Comparison of ENCODE assay signal across 17 mouse cellular contexts in genomic region chr19:22272916-22273315, GRCm38 (mm10).
DNase-seq lines count a peak whose midpoint lies in the region; ATAC-seq and TF ChIP-seq lines count a peak whose summit lies in the region.
"Had no signal": no experiment of that assay in that cellular context is flagged by ENCODE, and none has a peak within 500 bp of the region (broad histone marks: within the 10 kb centered on the region; RNA-seq: fewer than 3 reads in every experiment).

No protein-coding gene starts in this region.

- H3K36me3 ChIP-seq in forebrain, postnatal 0 days (ENCODE audit: insufficient read depth): no peaks in the 10 kb centered on the region
- H3K36me3 ChIP-seq in forebrain, embryonic 16.5 days (ENCODE audit: control insufficient read depth, insufficient read depth): no peaks in the 10 kb centered on the region
- no peaks in the 10 kb centered on the region for H3K36me3 ChIP-seq in heart, adult 2 months (ENCODE audit: control insufficient read depth, insufficient read depth, low read length)
- no peaks in the 10 kb centered on the region for H3K36me3 ChIP-seq in limb, embryonic 14.5 days (ENCODE audit: control insufficient read depth, insufficient read depth, low read length)
- H3K36me3 ChIP-seq: heart, embryonic 13.5 days; intestine, embryonic 15.5 days; liver, embryonic 12.5 days; midbrain, embryonic 12.5 days; neural tube, embryonic 13.5 days had no signal

- no peaks in the 10 kb centered on the region for H3K4me1 ChIP-seq in forebrain, postnatal 0 days (ENCODE audit: insufficient read depth)
- no peaks in the 10 kb centered on the region; the same call in 1 of the 2 replicates for H3K4me1 ChIP-seq in forebrain, embryonic 16.5 days (replicated peaks; ENCODE audit: control insufficient read depth, insufficient read depth, low read length)
- H3K4me1 ChIP-seq in heart, adult 2 months (ENCODE audit: control insufficient read depth, insufficient read depth, low read length): no peaks in the 10 kb centered on the region
- H3K4me1 ChIP-seq in limb, embryonic 14.5 days (ENCODE audit: control insufficient read depth, insufficient read depth, low read length): no peaks in the 10 kb centered on the region
- H3K4me1 ChIP-seq: heart, embryonic 13.5 days; intestine, embryonic 15.5 days; liver, embryonic 12.5 days; midbrain, embryonic 12.5 days; neural tube, embryonic 13.5 days had no signal

- intact Hi-C loops in heart, postnatal 14 days (cut with DNase I): no loop called here
- intact Hi-C loops in heart, adult 2 months (cut with DNase I): no loop called here

- no peak for TF ChIP-seq CTCF in forebrain, postnatal 0 days (IDR thresholded peaks at IDR 0.05; ENCODE audit: low read depth)
- TF ChIP-seq CTCF in heart, adult 2 months (IDR thresholded peaks at IDR 0.05): no peak

- H3K4me2 ChIP-seq in forebrain, postnatal 0 days (ENCODE audit: low read depth): no peak overlapping the region
- no peak overlapping the region for H3K4me2 ChIP-seq in forebrain, embryonic 16.5 days (ENCODE audit: low read length)
- H3K4me2 ChIP-seq in limb, embryonic 14.5 days (replicated peaks; ENCODE audit: low read depth, low read length, severe bottlenecking): no peak overlapping the region
- H3K4me2 ChIP-seq: heart, embryonic 13.5 days; intestine, embryonic 15.5 days; liver, embryonic 12.5 days; midbrain, embryonic 12.5 days; neural tube, embryonic 13.5 days had no signal

- no peak overlapping the region for H3K27ac ChIP-seq in forebrain, postnatal 0 days (ENCODE audit: low read depth, low read length)
- H3K27ac ChIP-seq in forebrain, embryonic 16.5 days (ENCODE audit: low read length): no peak overlapping the region
- no peak overlapping the region for H3K27ac ChIP-seq in heart, adult 2 months
- no peak overlapping the region for H3K27ac ChIP-seq in limb, embryonic 14.5 days (replicated peaks; ENCODE audit: low read depth, low read length)
- H3K27ac ChIP-seq: heart, embryonic 13.5 days; intestine, embryonic 15.5 days; liver, embryonic 12.5 days; midbrain, embryonic 12.5 days; neural tube, embryonic 13.5 days had no signal

- peak; percentile 9 for DNase-seq in forebrain, postnatal 0 days
- peak; percentile 2 to 4 for DNase-seq in heart, postnatal 14 days
- no peak for DNase-seq in heart, adult 2 months
- peak; percentile 1 for DNase-seq in ovary, postnatal 14 days (ENCODE audit: low spot score)
- DNase-seq in ovary, postnatal 36 days (ENCODE audit: low spot score): no peak
- DNase-seq in limb, embryonic 14.5 days (ENCODE audit: low spot score): peak; percentile 39
- DNase-seq in adrenal gland, postnatal 14 days: no peak
- DNase-seq: adrenal gland, postnatal 36 days; cerebellum, adult 11 months; lung, postnatal 14 days; thymus, adult 2 months had no signal

- TF ChIP-seq POLR2A in heart, adult 2 months (IDR thresholded peaks at IDR 0.05; ENCODE audit: insufficient read depth, low read depth, low read length): no peak
- no peak for TF ChIP-seq POLR2A in limb, embryonic 14.5 days (IDR thresholded peaks at IDR 0.05; ENCODE audit: borderline replicate concordance, extremely low read depth, insufficient read depth, insufficient read length)

- no peaks in the 10 kb centered on the region for H3K79me2 ChIP-seq in heart, adult 2 months (replicated peaks; ENCODE audit: control insufficient read depth, insufficient read depth, low read length)

- ATAC-seq in forebrain, postnatal 0 days: no peak
- ATAC-seq in forebrain, embryonic 16.5 days: no peak
- peak; percentile 57; the same call in 1 of the 2 replicates for ATAC-seq in limb, embryonic 14.5 days (ENCODE audit: low FRiP score, low read depth)
- ATAC-seq: intestine, embryonic 15.5 days; liver, embryonic 12.5 days had no signal

- no peaks in the 10 kb centered on the region for H3K9me3 ChIP-seq in forebrain, postnatal 0 days (ENCODE audit: low read length)
- H3K9me3 ChIP-seq in forebrain, embryonic 16.5 days (ENCODE audit: control insufficient read depth, low read length): no peaks in the 10 kb centered on the region
- no peaks in the 10 kb centered on the region for H3K9me3 ChIP-seq in limb, embryonic 14.5 days (ENCODE audit: control insufficient read depth, low read length)
- H3K9me3 ChIP-seq: heart, embryonic 13.5 days; intestine, embryonic 15.5 days; liver, embryonic 12.5 days; midbrain, embryonic 12.5 days; neural tube, embryonic 13.5 days had no signal

- no peaks in the 10 kb centered on the region for H3K27me3 ChIP-seq in forebrain, postnatal 0 days (ENCODE audit: insufficient read depth, low read length)
- H3K27me3 ChIP-seq in forebrain, embryonic 16.5 days (replicated peaks; ENCODE audit: control insufficient read depth, insufficient read depth, low read length): no peaks in the 10 kb centered on the region
- no peaks in the 10 kb centered on the region for H3K27me3 ChIP-seq in heart, adult 2 months (ENCODE audit: control insufficient read depth, insufficient read depth, low read length)
- H3K27me3 ChIP-seq in limb, embryonic 14.5 days (ENCODE audit: control insufficient read depth, insufficient read depth, low read length): no peaks in the 10 kb centered on the region
- H3K27me3 ChIP-seq: heart, embryonic 13.5 days; intestine, embryonic 15.5 days; liver, embryonic 12.5 days; midbrain, embryonic 12.5 days; neural tube, embryonic 13.5 days had no signal

- WGBS in forebrain, postnatal 0 days: 67% methylated on average over 5 of the region's 5 CpGs
- 69% methylated on average over 5 of the region's 5 CpGs for WGBS in forebrain, embryonic 16.5 days
- WGBS in heart, adult 2 months: 46% methylated on average over 5 of the region's 5 CpGs
- 60% methylated on average over 5 of the region's 5 CpGs for WGBS in limb, embryonic 14.5 days

- TF ChIP-seq EP300 in heart, adult 2 months (IDR thresholded peaks at IDR 0.05; ENCODE audit: insufficient read depth, low read depth, low read length): no peak

- H3K9ac ChIP-seq in forebrain, postnatal 0 days: no peak overlapping the region
- no peak overlapping the region for H3K9ac ChIP-seq in forebrain, embryonic 16.5 days (replicated peaks; ENCODE audit: low read depth, low read length)
- H3K9ac ChIP-seq in heart, adult 2 months (ENCODE audit: low read depth, low read length): no peak overlapping the region
- H3K9ac ChIP-seq in limb, embryonic 14.5 days (ENCODE audit: low read depth, low read length, severe bottlenecking): no peak overlapping the region
- H3K9ac ChIP-seq: heart, embryonic 13.5 days; intestine, embryonic 15.5 days; liver, embryonic 12.5 days; midbrain, embryonic 12.5 days; neural tube, embryonic 13.5 days had no signal

- H3K4me3 ChIP-seq in forebrain, postnatal 0 days (ENCODE audit: low read depth, low read length): no peak overlapping the region
- no peak overlapping the region for H3K4me3 ChIP-seq in forebrain, embryonic 16.5 days (replicated peaks; ENCODE audit: low read length)
- no peak overlapping the region for H3K4me3 ChIP-seq in heart, adult 2 months
- no peak overlapping the region for H3K4me3 ChIP-seq in limb, embryonic 14.5 days (replicated peaks; ENCODE audit: low read length)
- H3K4me3 ChIP-seq: heart, embryonic 13.5 days; intestine, embryonic 15.5 days; liver, embryonic 12.5 days; midbrain, embryonic 12.5 days; neural tube, embryonic 13.5 days had no signal

Comparison
In these comparisons a context has a peak if more than half of its experiments do, and no peak if none do; other contexts are left out.
1. DNase-seq: peak in forebrain, postnatal 0 days (single experiment), heart, postnatal 14 days (2 of 2), ovary, postnatal 14 days (single experiment) and limb, embryonic 14.5 days (single experiment); none in heart, adult 2 months (0 of 2), ovary, postnatal 36 days (single experiment) and adrenal gland, postnatal 14 days (single experiment).